Mouse (Mus musculus) heart, postnatal 0 days (tissue): ENCODE measurements around the gene Krtap10-4.

Experiments used
- CTCF ChIP-seq: IDR thresholded peaks from 2 replicates; pipeline ENCODE4 v1.5.1; 2016; ENCODE audit warnings: antibody characterized with exemption, control low read depth, low read depth
- EP300 ChIP-seq: IDR thresholded peaks from 2 replicates; pipeline ENCODE4 v1.6.1; 2016; ENCODE audit warnings: antibody characterized with exemption, low read depth

DNA sequence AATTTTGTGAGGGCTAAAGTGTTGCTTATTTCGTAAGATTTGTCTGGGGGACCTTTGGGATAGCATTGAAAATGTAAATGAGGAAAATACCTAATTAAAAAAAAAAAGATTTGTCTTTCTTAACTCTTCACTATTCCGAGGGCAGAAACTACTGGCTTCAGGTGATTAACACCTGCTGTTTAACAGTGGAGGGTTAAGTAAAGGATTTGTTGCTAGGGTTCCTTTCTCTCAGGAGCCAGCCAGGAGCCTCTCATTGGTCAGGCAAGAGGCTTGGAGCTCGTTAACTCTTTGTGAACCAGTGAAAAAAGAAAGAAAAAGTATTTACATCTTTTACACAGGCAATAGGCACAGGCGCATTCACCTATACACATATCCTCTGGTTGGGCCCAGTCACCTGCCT, 7.7 kb downstream of the Krtap10-4 start:
- TF ChIP-seq CTCF, result no peak
- TF ChIP-seq EP300, result no peak
